Mouse (Mus musculus) heart, embryonic 12.5 days (tissue): ENCODE measurements around the gene Ccdc183. TPM values are rescaled to one million over a fixed set of nuclear protein-coding genes. Genes with fewer than 3 reads are reported as not detected.

Experiments used
- ATAC-seq: fragments of 200-750 bp; cut with Nextera tagmentation; 2 replicates; pipeline ENCODE4 v1.8.0; 2017; ENCODE audit warnings: moderate TSS enrichment, moderate library complexity; ENCODE audit not compliant: insufficient number of reproducible peaks, low FRiP score
- H3K27ac ChIP-seq: fragments of 300-500 bp; sonication (generic); 2 replicates; pipeline ENCODE4 v1.5.1; 2016; ENCODE audit warnings: mild to moderate bottlenecking, moderate library complexity; ENCODE audit not compliant: poor library complexity, severe bottlenecking
- H3K27me3 ChIP-seq: fragments of 300-500 bp; sonication (generic); replicated peaks from 2 replicates; pipeline ENCODE4 v1.6.1; 2016; ENCODE audit warnings: mild to moderate bottlenecking, moderate library complexity
- H3K36me3 ChIP-seq: fragments of 300-500 bp; sonication (generic); 2 replicates; pipeline ENCODE4 v1.6.1; 2016; ENCODE audit warnings: mild to moderate bottlenecking, moderate library complexity
- H3K4me1 ChIP-seq: fragments of 300-500 bp; sonication (generic); replicated peaks from 2 replicates; pipeline ENCODE4 v1.6.1; 2016; ENCODE audit warnings: mild to moderate bottlenecking
- H3K4me2 ChIP-seq: fragments of 300-500 bp; sonication (generic); 2 replicates; pipeline ENCODE4 v1.6.1; 2016; ENCODE audit warnings: mild to moderate bottlenecking, moderate library complexity
- H3K4me3 ChIP-seq: fragments of 300-500 bp; sonication (generic); 2 replicates; pipeline ENCODE4 v1.5.1; 2016; ENCODE audit warnings: mild to moderate bottlenecking
- H3K9ac ChIP-seq: fragments of 300-500 bp; sonication (generic); 2 replicates; pipeline ENCODE4 v1.6.1; 2016; ENCODE audit warnings: mild to moderate bottlenecking, moderate library complexity
- H3K9me3 ChIP-seq: fragments of 300-500 bp; sonication (generic); replicated peaks from 2 replicates; pipeline ENCODE4 v1.6.1; 2016; ENCODE audit warnings: mild to moderate bottlenecking, moderate library complexity
- WGBS: fragments of 180-500 bp; shearing (Covaris S2); methylation state at CpG from one replicate; pipeline ENCODE4 v1.1.7; 2016; 5-methylcytosine and 5-hydroxymethylcytosine counted together
- polyA plus RNA-seq: library from polyadenylated mRNA; unstranded; fragments of >200 nt; fragmentation: Nextera tagmentation; extraction: Ambion mirVana; gene quantifications from 2 replicates; pipeline ENCODE4 v1.2.1, GENCODE M21; 2016

Gene Ccdc183
- polyA plus RNA-seq, 1 experiment from 2014 or later, result 0.14 TPM

GRCm38 (mm10) chr2:25583571-25583970 lies 33.9 kb downstream of the Ccdc183 start:
- WGBS, result 65% methylated on average over 4 of the region's 4 CpGs
- no peak overlapping the region for H3K9ac ChIP-seq
- no peaks in the 10 kb centered on the region for H3K9me3 ChIP-seq
- no peak overlapping the region for H3K4me2 ChIP-seq
- no peak overlapping the region for H3K27ac ChIP-seq
- peaks cover 28% of the 10 kb centered on the region for H3K27me3 ChIP-seq
- H3K4me1 ChIP-seq, result peaks cover 47% of the 10 kb centered on the region
- no peak for ATAC-seq
- peaks cover 55% of the 10 kb centered on the region for H3K36me3 ChIP-seq
- no peak overlapping the region for H3K4me3 ChIP-seq

DNA sequence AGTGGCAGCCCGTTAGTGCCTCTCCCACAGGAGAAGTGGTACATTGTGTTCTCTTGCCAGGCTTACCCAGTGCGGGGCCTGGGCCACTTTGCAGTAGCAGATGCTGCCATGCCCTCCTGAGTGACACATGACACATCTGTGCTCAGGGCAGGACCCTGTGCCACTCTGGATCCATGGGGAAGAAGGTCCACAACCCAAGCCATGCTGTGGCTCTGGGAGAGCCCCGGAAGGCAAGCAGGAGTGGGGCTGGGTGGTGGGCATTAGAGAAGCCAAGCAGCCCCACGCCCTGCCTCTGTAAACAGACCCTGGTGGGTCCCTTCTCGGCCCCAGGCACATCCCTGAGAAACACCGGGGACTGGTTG lies 34.4 kb downstream of the Ccdc183 start:
- Histone ChIP-seq H3K4me1 (peaks cover 52% of the 10 kb centered on the region), H3K9me3 (no peaks in the 10 kb centered on the region), H3K36me3 (peaks cover 50% of the 10 kb centered on the region), H3K27ac (no peak overlapping the region), H3K27me3 (peaks cover 33% of the 10 kb centered on the region), H3K9ac (no peak overlapping the region), H3K4me3 (no peak overlapping the region), H3K4me2 (no peak overlapping the region)
- WGBS, result 91% methylated on average over 6 of the region's 6 CpGs
- ATAC-seq, result no peak

DNA sequence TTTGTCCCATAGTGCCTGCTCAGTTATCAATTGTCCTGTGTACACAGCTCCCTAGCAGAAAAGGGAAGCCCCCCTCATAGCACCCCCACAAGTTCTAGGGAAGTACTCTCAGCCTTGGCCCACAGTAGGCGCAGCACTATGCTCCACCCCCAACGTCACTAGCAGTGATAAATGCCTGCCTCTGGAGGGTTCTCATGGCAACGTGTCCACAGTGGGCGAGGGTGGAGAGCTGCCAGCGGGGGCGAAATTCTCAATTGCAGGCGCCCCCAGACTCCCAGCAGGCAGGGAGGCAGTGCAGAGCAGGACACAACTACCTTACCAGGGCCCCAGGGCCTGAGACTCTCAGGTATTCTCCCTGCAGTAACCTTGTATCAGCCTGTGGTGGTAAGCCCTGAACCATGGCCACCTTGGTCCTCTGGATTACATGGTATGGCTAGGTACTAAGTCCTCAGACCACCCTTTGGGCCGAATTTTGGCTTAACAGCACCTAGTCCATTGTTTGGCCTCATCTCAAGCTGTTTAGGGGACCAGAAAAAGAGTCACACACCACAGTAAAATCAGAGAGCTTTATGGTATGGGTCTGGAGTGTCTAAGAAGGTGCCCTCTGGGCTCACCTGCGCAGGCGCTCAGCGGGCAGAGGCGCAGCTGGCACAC lies 34.9 kb downstream of the Ccdc183 start:
- H3K4me3 ChIP-seq, result no peak overlapping the region
- peaks cover 38% of the 10 kb centered on the region for H3K27me3 ChIP-seq
- H3K9me3 ChIP-seq, result no peaks in the 10 kb centered on the region
- no peak for ATAC-seq
- H3K36me3 ChIP-seq, result peaks cover 45% of the 10 kb centered on the region
- no peak overlapping the region for H3K27ac ChIP-seq
- no peak overlapping the region for H3K4me2 ChIP-seq
- H3K9ac ChIP-seq, result no peak overlapping the region
- H3K4me1 ChIP-seq, result peaks cover 57% of the 10 kb centered on the region
- 45% methylated on average over 12 of the region's 12 CpGs for WGBS

GRCm38 (mm10) chr2:25581901-25582301 lies 35.6 kb downstream of the Ccdc183 start:
- Histone ChIP-seq H3K36me3 (peaks cover 39% of the 10 kb centered on the region), H3K4me2 (peak overlapping the region; percentile 74), H3K4me1 (peaks cover 58% of the 10 kb centered on the region), H3K9me3 (no peaks in the 10 kb centered on the region), H3K4me3 (no peak overlapping the region), H3K27ac (no peak overlapping the region), H3K27me3 (peaks cover 45% of the 10 kb centered on the region), H3K9ac (no peak overlapping the region)
- 35% methylated on average over 6 of the region's 6 CpGs for WGBS
- no peak for ATAC-seq

GRCm38 (mm10) chr2:25581294-25581864 lies 36.1 kb downstream of the Ccdc183 start, which contains the start of gene Ajm1:
Ajm1 (minus strand) TSS chr2:25581757.
- Histone ChIP-seq H3K4me2 (peak within 1 kb of the TSS; percentile 74), H3K9ac (no peak within 1 kb of the TSS), H3K4me1 (peaks cover 53% of the 10 kb centered on the region), H3K4me3 (peak within 1 kb of the TSS; percentile 34), H3K9me3 (no peaks in the 10 kb centered on the region), H3K36me3 (peaks cover 34% of the 10 kb centered on the region), H3K27me3 (peaks cover 50% of the 10 kb centered on the region), H3K27ac (no peak within 1 kb of the TSS)
- peak; percentile 62 for ATAC-seq
- 5% methylated on average over 19 of the region's 19 CpGs for WGBS

GRCm38 (mm10) chr2:25580621-25581101 lies 36.8 kb downstream of the Ccdc183 start:
- 0 out of 2 replicates have a peak overlapping the region, but pooled peaks have one; percentile 34 for H3K4me3 ChIP-seq
- H3K9ac ChIP-seq, result no peak overlapping the region
- peaks cover 28% of the 10 kb centered on the region for H3K36me3 ChIP-seq
- peaks cover 57% of the 10 kb centered on the region for H3K27me3 ChIP-seq
- H3K27ac ChIP-seq, result no peak overlapping the region
- H3K9me3 ChIP-seq, result no peaks in the 10 kb centered on the region
- H3K4me2 ChIP-seq, result 0 out of 2 replicates have a peak overlapping the region, but pooled peaks have one; percentile 74
- ATAC-seq, result no peak
- WGBS, result 50% methylated on average over 6 of the region's 6 CpGs
- H3K4me1 ChIP-seq, result peaks cover 59% of the 10 kb centered on the region

GRCm38 (mm10) chr2:25579737-25580460 lies 37.6 kb downstream of the Ccdc183 start:
- H3K27ac ChIP-seq, result no peak overlapping the region
- 5% methylated on average over 27 of the region's 27 CpGs for WGBS
- peak overlapping the region; percentile 25 for H3K4me3 ChIP-seq
- H3K4me1 ChIP-seq, result peaks cover 63% of the 10 kb centered on the region
- H3K4me2 ChIP-seq, result peak overlapping the region; percentile 49
- H3K9ac ChIP-seq, result no peak overlapping the region
- peaks cover 21% of the 10 kb centered on the region for H3K36me3 ChIP-seq
- no peak for ATAC-seq
- H3K9me3 ChIP-seq, result no peaks in the 10 kb centered on the region
- H3K27me3 ChIP-seq, result peaks cover 57% of the 10 kb centered on the region

DNA sequence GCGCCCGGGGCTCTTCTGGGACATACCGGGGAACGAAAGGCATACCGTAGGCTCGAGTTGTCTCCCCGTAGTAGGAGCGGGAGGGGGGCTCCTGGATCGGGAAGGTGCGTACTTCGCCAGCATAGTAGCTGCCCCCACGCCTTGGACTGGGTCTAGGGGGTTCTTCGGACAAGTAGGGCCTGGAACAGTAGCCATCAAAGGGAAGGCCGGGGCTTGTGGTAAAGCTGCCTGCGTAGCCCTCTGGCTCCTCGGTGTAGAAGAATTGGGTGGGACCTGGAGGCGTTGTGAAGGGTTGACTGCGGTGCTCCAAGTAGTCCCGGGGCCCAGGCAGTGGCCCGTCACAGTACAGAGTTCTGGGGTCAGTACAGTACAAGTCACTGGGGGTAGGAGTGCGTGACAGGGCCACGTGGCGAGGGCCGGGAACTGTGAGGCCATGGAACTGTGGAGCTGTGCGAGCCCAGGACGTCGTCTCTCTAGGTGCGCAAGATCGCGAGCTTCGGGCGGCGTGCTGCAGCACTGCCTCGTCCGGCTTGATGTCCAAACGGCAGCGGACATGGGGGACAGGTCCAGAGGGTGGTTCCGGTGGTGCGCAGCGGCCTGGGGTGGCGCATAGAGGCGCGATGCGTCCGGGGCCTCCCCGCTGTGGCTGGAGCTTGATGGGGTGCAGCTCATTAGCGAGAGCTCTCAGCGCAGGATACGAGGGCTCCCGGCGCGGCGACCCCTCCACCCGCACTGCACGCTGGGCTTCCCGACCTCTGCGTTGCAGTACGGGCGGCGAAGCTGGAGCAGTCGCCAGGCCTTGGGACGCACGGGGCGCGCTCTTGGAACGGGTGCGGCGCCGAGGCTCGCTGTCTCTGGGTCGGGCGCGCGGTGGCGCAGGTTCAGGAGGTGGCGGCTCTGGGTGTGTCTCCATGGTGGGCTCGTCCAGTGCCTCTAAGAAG lies 38.4 kb downstream of the Ccdc183 start:
- 5% methylated on average over 77 of the region's 77 CpGs for WGBS
- Histone ChIP-seq H3K9ac (no peak overlapping the region), H3K36me3 (peaks cover 12% of the 10 kb centered on the region), H3K4me3 (peak overlapping the region; percentile 32), H3K4me2 (peak overlapping the region; percentile 58), H3K27ac (no peak overlapping the region), H3K9me3 (no peaks in the 10 kb centered on the region), H3K27me3 (peaks cover 57% of the 10 kb centered on the region), H3K4me1 (peaks cover 65% of the 10 kb centered on the region)
- ATAC-seq, result no peak

DNA sequence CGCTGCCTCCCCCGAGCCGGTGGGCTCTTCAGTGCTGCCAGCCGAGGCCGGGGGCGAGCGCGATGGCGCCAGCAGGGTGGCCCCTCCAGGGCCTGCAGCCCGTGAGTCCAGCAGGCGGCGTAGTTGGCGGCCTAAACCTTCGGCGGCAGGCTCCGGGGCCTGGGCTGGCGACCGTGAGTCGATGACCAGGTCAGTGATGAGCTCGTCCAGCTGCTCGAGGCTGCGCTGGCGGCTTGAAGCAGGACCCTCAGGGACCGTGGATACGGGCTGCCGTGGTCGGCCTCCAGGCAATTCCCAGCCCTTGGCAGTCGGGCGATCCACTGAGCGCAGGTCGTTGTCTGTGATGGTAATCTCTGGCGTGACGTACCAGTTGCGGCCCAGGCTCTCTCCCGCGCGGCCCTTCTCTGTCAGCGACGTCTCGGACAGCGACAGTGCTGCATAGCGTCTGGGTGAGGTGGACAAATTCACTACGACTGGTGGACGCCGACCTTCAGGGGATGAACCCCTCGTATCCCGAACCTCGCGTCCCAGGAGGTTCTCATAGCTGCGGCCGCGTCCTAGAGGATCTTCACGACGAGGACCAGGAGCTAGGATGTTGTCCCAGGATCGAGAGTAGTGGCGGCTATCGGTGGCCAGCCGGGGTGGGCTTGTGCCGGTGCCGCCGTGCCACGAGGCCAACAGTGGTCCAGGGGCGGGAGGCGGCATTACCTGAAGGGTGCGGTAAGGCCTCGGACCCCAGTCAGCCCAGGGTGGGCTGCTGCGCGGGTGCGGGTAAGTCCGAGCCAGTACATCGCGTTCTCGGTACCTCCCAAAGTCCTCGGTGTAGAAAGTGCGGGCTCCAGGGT lies 39.3 kb downstream of the Ccdc183 start:
- no peak overlapping the region for H3K27ac ChIP-seq
- WGBS, result 4% methylated on average over 75 of the region's 75 CpGs
- H3K9ac ChIP-seq, result 0 out of 2 replicates have a peak overlapping the region, but pooled peaks have one; percentile 18
- peak overlapping the region; percentile 58 for H3K4me2 ChIP-seq
- no peaks in the 10 kb centered on the region for H3K9me3 ChIP-seq
- peaks cover 3% of the 10 kb centered on the region for H3K36me3 ChIP-seq
- peaks cover 57% of the 10 kb centered on the region for H3K27me3 ChIP-seq
- peak overlapping the region; percentile 32 for H3K4me3 ChIP-seq
- no peak for ATAC-seq
- H3K4me1 ChIP-seq, result peaks cover 72% of the 10 kb centered on the region
